Mouse (Mus musculus): Measurements from ENCODE around the gene Stox2. TPM values are rescaled to one million over a fixed set of nuclear protein-coding genes. Genes with fewer than 3 reads are reported as not detected.

Stox2 gene
- total and polyA plus RNA-seq, 3 experiments: under 0.01 TPM; not detected in 2

Other genes starting within 250 kb of the Stox2 start
- gene Trappc11, start 87.1 kb upstream of the Stox2 start, total RNA-seq (2012; rRNA removed): 22.8 and 22.9 TPM in 2 replicates
- gene Trappc11, start 87.1 kb upstream of the Stox2 start, polyA plus RNA-seq (2012; ENCODE audit: insufficient read depth in 1 of 2, insufficient read length in 2 of 2, low read depth in 1 of 2, low replicate concordance in 2 of 2, missing spikeins in 1 of 2): 10 to 100 TPM in 1 of 2 experiments, not detected in 1; 30.1 TPM
- gene Rwdd4a, start 87.3 kb upstream of the Stox2 start, total RNA-seq (2012; rRNA removed): 39.0 and 47.2 TPM in 2 replicates
- gene Rwdd4a, start 87.3 kb upstream of the Stox2 start, polyA plus RNA-seq (2012; ENCODE audit: insufficient read depth in 1 of 2, insufficient read length in 2 of 2, low read depth in 1 of 2, low replicate concordance in 2 of 2, missing spikeins in 1 of 2): 10 to 100 TPM in 1 of 2 experiments, not detected in 1; 64.0 TPM
- gene Ing2, start 229.2 kb upstream of the Stox2 start, total RNA-seq (2012; rRNA removed): 17.9 and 18.6 TPM in 2 replicates
- 100 to 1,000 TPM in 1 of 2 experiments, 10 to 100 TPM in 1; 61.7 to 363 TPM for gene Ing2, start 229.2 kb upstream of the Stox2 start, polyA plus RNA-seq (2012; ENCODE audit: insufficient read depth in 1 of 2, insufficient read length in 2 of 2, low read depth in 1 of 2, low replicate concordance in 2 of 2, missing spikeins in 1 of 2)

Measured in MEL (cell line).